In the genomic region with DNA sequence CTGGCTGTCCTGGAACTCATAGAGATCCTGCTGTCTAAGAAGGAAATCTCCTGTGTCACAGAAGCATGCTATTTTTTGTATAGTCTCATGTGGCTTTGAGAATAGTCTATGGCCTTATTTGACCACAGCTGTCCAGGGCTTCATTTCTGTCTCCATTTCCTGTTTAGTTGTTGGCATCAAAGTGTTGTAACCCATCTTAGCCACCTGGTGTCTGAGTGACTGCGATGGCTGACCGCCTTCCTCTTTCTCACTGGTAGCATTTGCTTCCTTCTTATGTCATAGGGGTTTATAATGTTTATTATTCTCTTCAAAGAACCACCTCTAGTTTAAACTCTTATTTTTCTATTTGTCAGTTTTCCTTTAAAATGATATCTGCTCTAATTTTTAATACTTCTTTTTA, we compare ENCODE assay signal across 20 mouse cellular contexts. TPM values are rescaled to one million over a fixed set of nuclear protein-coding genes. Genes with fewer than 3 reads are reported as not detected.
DNase-seq lines count a peak whose midpoint lies in the region; ATAC-seq lines count a peak whose summit lies in the region.
"Had no signal": no experiment of that assay in that cellular context is flagged by ENCODE, and none has a peak within 500 bp of the region (broad histone marks: within the 10 kb centered on the region; RNA-seq: fewer than 3 reads in every experiment).

No protein-coding gene starts in this region.

- H3K9me3 ChIP-seq in kidney, embryonic 16.5 days (ENCODE audit: low read length): no peaks in the 10 kb centered on the region
- H3K9me3 ChIP-seq: embryonic facial prominence, embryonic 15.5 days; heart, embryonic 12.5 days; hindbrain, embryonic 12.5 days; limb, embryonic 12.5 days; liver, embryonic 13.5 days had no signal

- no peaks in the 10 kb centered on the region for H3K36me3 ChIP-seq in kidney, embryonic 16.5 days (ENCODE audit: insufficient read depth, low read length)
- H3K36me3 ChIP-seq: embryonic facial prominence, embryonic 15.5 days; heart, embryonic 12.5 days; hindbrain, embryonic 12.5 days; limb, embryonic 12.5 days; liver, embryonic 13.5 days had no signal

- no peak overlapping the region for H3K4me3 ChIP-seq in kidney, embryonic 16.5 days (ENCODE audit: low read length)
- H3K4me3 ChIP-seq: embryonic facial prominence, embryonic 15.5 days; heart, embryonic 12.5 days; hindbrain, embryonic 12.5 days; limb, embryonic 12.5 days; liver, embryonic 13.5 days had no signal

- no peaks in the 10 kb centered on the region for H3K27me3 ChIP-seq in kidney, embryonic 16.5 days (ENCODE audit: insufficient read depth, low read length)
- H3K27me3 ChIP-seq: liver, embryonic 13.5 days had no signal

- H3K4me2 ChIP-seq in kidney, embryonic 16.5 days (replicated peaks; ENCODE audit: low read depth, low read length): no peak overlapping the region
- H3K4me2 ChIP-seq: embryonic facial prominence, embryonic 15.5 days; heart, embryonic 12.5 days; hindbrain, embryonic 12.5 days; limb, embryonic 12.5 days; liver, embryonic 13.5 days had no signal

- WGBS in kidney, embryonic 16.5 days: 64% methylated on average over 2 of the region's 2 CpGs

- DNase-seq in kidney, postnatal 10 days: peak; percentile 3
- peak; percentile 17 for DNase-seq in testis, postnatal 10 days (ENCODE audit: low spot score)
- no peak for DNase-seq in testis, postnatal 14 days (ENCODE audit: low spot score)
- no peak for DNase-seq in ovary, adult 18-20 months (ENCODE audit: low spot score)
- DNase-seq in adrenal gland, adult 8-10 months: no peak
- DNase-seq: adrenal gland, adult 2 months; cerebellum, postnatal 10 days; heart, postnatal 14 days; kidney, adult 8-10 months; liver, embryonic 13.5 days; lung, postnatal 10 days; thymus, postnatal 36 days had no signal

- no peak overlapping the region for H3K27ac ChIP-seq in kidney, embryonic 16.5 days (ENCODE audit: low read length)
- H3K27ac ChIP-seq: embryonic facial prominence, embryonic 15.5 days; hindbrain, embryonic 12.5 days; limb, embryonic 12.5 days; liver, embryonic 13.5 days had no signal

- no peaks in the 10 kb centered on the region; the same call in 1 of the 2 replicates for H3K4me1 ChIP-seq in kidney, embryonic 16.5 days (ENCODE audit: insufficient read depth, low read length)
- H3K4me1 ChIP-seq: embryonic facial prominence, embryonic 15.5 days; heart, embryonic 12.5 days; hindbrain, embryonic 12.5 days; limb, embryonic 12.5 days; liver, embryonic 13.5 days had no signal

- no peak overlapping the region for H3K9ac ChIP-seq in kidney, embryonic 16.5 days (replicated peaks; ENCODE audit: low read length)
- H3K9ac ChIP-seq: embryonic facial prominence, embryonic 15.5 days; heart, embryonic 12.5 days; hindbrain, embryonic 12.5 days; limb, embryonic 12.5 days; liver, embryonic 13.5 days had no signal

- no peak for ATAC-seq in kidney, embryonic 16.5 days (ENCODE audit: low FRiP score, low TSS enrichment)
- ATAC-seq in megakaryocyte, adult 5-6 weeks (ENCODE audit: poor library complexity, severe bottlenecking): peak; percentile 95
- ATAC-seq: forebrain, embryonic 16.5 days had no signal

RNA-seq across cellular contexts. Expression of gene H2-Ab1, which starts 8.7 kb away (rescaled TPM):
- polyA plus RNA-seq in kidney, embryonic 16.5 days (2015; fragmentation: Nextera tagmentation; extraction: Ambion mirVana): 31.6 and 37.9 TPM in 2 replicates
- total RNA-seq in megakaryocyte, adult 5-6 weeks (2015): 145 and 162 TPM in 2 replicates
- total RNA-seq in megakaryocyte, adult 5-6 weeks (2017): 136 and 181 TPM in 2 replicates
- 100 to 1,000 TPM in 3 of 4 experiments, 10 to 100 TPM in 1; 62.4 to 146 (median 115) TPM for total RNA-seq in adrenal gland, adult 8-10 months (2022)

RNA-seq across cellular contexts. Expression of gene H2-Ob, which starts 10.1 kb away (rescaled TPM):
- polyA plus RNA-seq in kidney, embryonic 16.5 days (2015; fragmentation: Nextera tagmentation; extraction: Ambion mirVana): 0.14 and 0.27 TPM in 2 replicates
- 4.2 and 4.7 TPM in 2 replicates for total RNA-seq in megakaryocyte, adult 5-6 weeks (2015)
- 2.4 and 2.5 TPM in 2 replicates for total RNA-seq in megakaryocyte, adult 5-6 weeks (2017)
- total RNA-seq in adrenal gland, adult 8-10 months (2022): 1 to 10 TPM; 1.3 to 1.8 (median 1.5) TPM
- polyA plus RNA-seq: hindbrain, embryonic 12.5 days; limb, embryonic 12.5 days; neural tube, embryonic 11.5 days had no signal

RNA-seq across cellular contexts. Expression of gene H2-Aa, which starts 38.9 kb away (rescaled TPM):
- 2.6 and 3.3 TPM in 2 replicates for polyA plus RNA-seq in kidney, embryonic 16.5 days (2015; fragmentation: Nextera tagmentation; extraction: Ambion mirVana)
- total RNA-seq in megakaryocyte, adult 5-6 weeks (2015): 193 and 213 TPM in 2 replicates
- 91.8 and 109 TPM in 2 replicates for total RNA-seq in megakaryocyte, adult 5-6 weeks (2017)
- 100 to 1,000 TPM in 3 of 4 experiments, 10 to 100 TPM in 1; 77.6 to 181 (median 140) TPM for total RNA-seq in adrenal gland, adult 8-10 months (2022)
- polyA plus RNA-seq: forebrain, embryonic 16.5 days; limb, embryonic 12.5 days; neural tube, embryonic 11.5 days had no signal

RNA-seq across cellular contexts. Expression of gene Tap2, which starts 45.4 kb away (rescaled TPM):
- 5.2 and 5.8 TPM in 2 replicates for polyA plus RNA-seq in kidney, embryonic 16.5 days (2015; fragmentation: Nextera tagmentation; extraction: Ambion mirVana)
- 6.4 and 7.1 TPM in 2 replicates for total RNA-seq in megakaryocyte, adult 5-6 weeks (2015)
- total RNA-seq in megakaryocyte, adult 5-6 weeks (2017): 34.2 and 35.9 TPM in 2 replicates
- total RNA-seq in adrenal gland, adult 8-10 months (2022): 10 to 100 TPM; 53.9 to 71.1 (median 67.2) TPM

RNA-seq across cellular contexts. Expression of gene Psmb8, which starts 51.2 kb away (rescaled TPM):
- 6.4 and 7.2 TPM in 2 replicates for polyA plus RNA-seq in kidney, embryonic 16.5 days (2015; fragmentation: Nextera tagmentation; extraction: Ambion mirVana)
- total RNA-seq in megakaryocyte, adult 5-6 weeks (2015): 230 and 263 TPM in 2 replicates
- total RNA-seq in megakaryocyte, adult 5-6 weeks (2017): 339 and 455 TPM in 2 replicates
- total RNA-seq in adrenal gland, adult 8-10 months (2022): 10 to 100 TPM; 30.4 to 41.2 (median 36.4) TPM

Comparison
In these comparisons a context has a peak if more than half of its experiments do, and no peak if none do; other contexts are left out.
1. DNase-seq: peak in kidney, postnatal 10 days (single experiment) and testis, postnatal 10 days (single experiment); none in testis, postnatal 14 days (single experiment), ovary, adult 18-20 months (single experiment) and adrenal gland, adult 8-10 months (single experiment).